Mouse (Mus musculus) cortical plate, adult 2 months (tissue): Measurements from ENCODE around the gene Rflna. TPM values are rescaled to one million over a fixed set of nuclear protein-coding genes. Genes with fewer than 3 reads are reported as not detected.

ENCODE experiments used
- H3K27ac ChIP-seq: fragments of 200-500 bp; 2 replicates; pipeline ENCODE4 v1.5.1; 2012; ENCODE audit warnings: low read length, control low read depth, inconsistent platforms; ENCODE audit not compliant: insufficient read depth
- H3K4me1 ChIP-seq: fragments of 200-500 bp; 2 replicates; pipeline ENCODE4 v1.6.1; 2011; ENCODE audit warnings: low read length; ENCODE audit not compliant: control insufficient read depth, insufficient read depth
- H3K4me3 ChIP-seq: fragments of 200-500 bp; 2 replicates; pipeline ENCODE4 v1.5.1; 2011; ENCODE audit warnings: mild to moderate bottlenecking, low read length, control low read depth; ENCODE audit not compliant: insufficient read depth
- CTCF ChIP-seq: fragments of 200-500 bp; IDR thresholded peaks from 2 replicates; pipeline ENCODE4 v1.5.1; 2011; ENCODE audit warnings: mild to moderate bottlenecking, control low read depth, low read length; ENCODE audit not compliant: insufficient read depth; ENCODE audit errors: extremely low read depth
- POLR2A ChIP-seq: fragments of 200-500 bp; IDR thresholded peaks from 2 replicates; pipeline ENCODE4 v1.6.1; 2011; ENCODE audit warnings: mild to moderate bottlenecking, low read length, control low read depth; ENCODE audit not compliant: insufficient read depth; ENCODE audit errors: extremely low read depth
- polyA plus RNA-seq: library from polyadenylated mRNA; depleted of rRNA; stranded (reverse); fragments of >200 nt; gene quantifications from 2 replicates; pipeline ENCODE4 v1.2.3, GENCODE M21; 2012; rRNA removed

Rflna gene
- polyA plus RNA-seq, 1 experiment: 0.71 TPM

DNA sequence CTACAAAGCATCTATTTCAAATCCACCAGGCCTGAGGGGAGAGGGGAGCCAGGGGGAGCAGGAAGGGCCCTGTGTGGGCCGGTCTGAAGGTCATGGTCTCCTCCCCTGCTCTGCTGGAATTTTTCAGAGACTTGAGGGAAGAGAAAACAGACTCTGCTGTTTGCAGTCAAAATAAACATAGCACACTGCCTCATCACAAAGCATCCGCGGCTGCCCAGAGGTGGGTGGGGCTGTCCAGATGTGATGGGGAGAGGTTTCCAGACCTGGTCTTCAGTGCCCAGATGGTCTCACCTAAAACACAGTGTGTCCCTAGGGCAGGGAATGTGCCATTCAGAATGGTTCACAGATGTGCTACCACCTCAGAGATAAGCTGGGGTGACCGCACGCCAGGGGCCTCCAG is 43.4 kb downstream of the Rflna start:
- no peaks in the 10 kb centered on the region for H3K4me1 ChIP-seq
- no peak for TF ChIP-seq POLR2A
- no peak overlapping the region for H3K27ac ChIP-seq
- no peak overlapping the region for H3K4me3 ChIP-seq

GRCm38 (mm10) chr5:125049481-125049880 is 46.5 kb downstream of the Rflna start:
- TF ChIP-seq POLR2A (no peak), CTCF (no peak)
- H3K4me1 ChIP-seq: peaks cover 10% of the 10 kb centered on the region

GRCm38 (mm10) chr5:125052237-125052602 is 49.2 kb downstream of the Rflna start:
- Histone ChIP-seq H3K4me1 (peaks cover 10% of the 10 kb centered on the region), H3K27ac (no peak overlapping the region), H3K4me3 (no peak overlapping the region)
- TF ChIP-seq CTCF: no peak
- no peak for TF ChIP-seq POLR2A

More at GRCm38 (mm10) chr5:125049481-125049880, 46.5 kb downstream of the Rflna start:
- Histone ChIP-seq H3K4me3 (no peak overlapping the region), H3K27ac (no peak overlapping the region)

DNA sequence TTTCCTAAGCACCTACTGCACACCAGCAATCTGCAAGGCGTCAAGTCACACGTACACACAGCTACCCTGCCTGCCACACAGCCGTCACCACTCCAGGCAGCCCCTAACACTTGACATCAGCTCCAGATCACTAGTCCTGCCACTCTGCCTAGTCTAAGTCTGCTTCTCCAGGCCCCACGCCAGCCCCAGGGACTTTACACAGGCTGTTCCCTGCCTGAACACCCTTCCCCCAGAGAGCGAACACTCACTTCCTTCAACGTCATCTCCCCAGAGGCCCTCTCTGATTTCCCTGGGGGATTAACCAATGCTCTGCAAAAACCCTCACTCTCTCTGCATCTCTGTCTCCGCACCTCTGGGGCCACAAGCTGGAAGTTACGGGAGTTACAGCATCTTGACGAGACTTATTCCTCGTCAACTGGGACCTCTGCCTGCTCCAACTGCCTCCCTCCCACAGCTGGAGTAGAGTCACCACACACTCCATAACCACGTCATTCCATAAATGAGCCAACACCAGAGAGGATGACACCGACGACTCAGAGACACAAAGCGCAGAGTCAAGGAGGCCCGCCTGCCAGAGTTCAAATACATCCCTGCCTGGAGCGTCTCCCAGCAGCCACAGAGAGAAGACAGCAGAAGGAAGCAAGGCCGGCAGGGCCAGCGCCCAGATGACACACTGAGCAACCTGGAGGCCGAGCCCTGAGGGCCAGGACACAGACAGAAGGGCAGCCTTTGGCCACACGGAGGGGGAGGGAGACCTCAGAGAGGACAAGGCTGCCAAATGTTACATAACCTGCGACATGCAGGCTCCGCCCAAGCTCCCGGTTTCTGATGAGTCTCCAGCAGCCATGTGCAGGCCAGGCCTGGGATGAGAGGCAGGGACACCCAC is 49.8 kb downstream of the Rflna start:
- Histone ChIP-seq H3K4me3 (no peak overlapping the region), H3K4me1 (peaks cover 10% of the 10 kb centered on the region), H3K27ac (peak overlapping the region; percentile 79)
- TF ChIP-seq CTCF: no peak
- TF ChIP-seq POLR2A: no peak

DNA sequence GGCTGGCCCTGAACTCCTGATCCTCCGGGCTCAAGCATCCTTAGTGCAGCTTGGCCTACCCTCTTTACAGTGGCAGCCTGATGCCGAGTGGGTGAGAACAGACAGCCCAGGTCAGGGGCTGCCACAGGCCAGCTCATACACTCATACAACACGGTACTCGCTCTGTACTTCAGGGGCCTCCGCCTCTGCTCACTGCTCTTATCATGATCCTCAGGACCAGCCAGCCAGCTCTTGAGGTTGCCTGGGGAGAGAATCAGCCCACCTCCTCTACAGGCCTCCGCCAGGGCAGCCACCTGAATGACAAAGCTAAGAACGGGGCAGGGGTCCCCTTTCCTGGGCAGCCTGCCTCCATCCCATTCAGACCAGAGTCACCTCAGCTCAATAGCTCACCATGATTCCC is 50.6 kb downstream of the Rflna start:
- Histone ChIP-seq H3K4me3 (no peak overlapping the region), H3K27ac (0 out of 2 replicates have a peak overlapping the region, but pooled peaks have one; percentile 35), H3K4me1 (peaks cover 10% of the 10 kb centered on the region)
- TF ChIP-seq POLR2A (no peak), CTCF (no peak)

- Histone ChIP-seq H3K27ac (no peak overlapping the region), H3K4me1 (peaks cover 20% of the 10 kb centered on the region), H3K4me3 (peak overlapping the region; percentile 48; the same call in 1 of the 2 replicates)
- no peak for TF ChIP-seq CTCF
Observed at GRCm38 (mm10) chr5:125055901-125056300, 52.9 kb downstream of the Rflna start.

- Histone ChIP-seq H3K4me3 (peak overlapping the region; percentile 48), H3K27ac (no peak overlapping the region), H3K4me1 (peaks cover 20% of the 10 kb centered on the region)
- TF ChIP-seq CTCF (no peak), POLR2A (no peak)
Observed at GRCm38 (mm10) chr5:125056331-125056695, 53.3 kb downstream of the Rflna start.

DNA sequence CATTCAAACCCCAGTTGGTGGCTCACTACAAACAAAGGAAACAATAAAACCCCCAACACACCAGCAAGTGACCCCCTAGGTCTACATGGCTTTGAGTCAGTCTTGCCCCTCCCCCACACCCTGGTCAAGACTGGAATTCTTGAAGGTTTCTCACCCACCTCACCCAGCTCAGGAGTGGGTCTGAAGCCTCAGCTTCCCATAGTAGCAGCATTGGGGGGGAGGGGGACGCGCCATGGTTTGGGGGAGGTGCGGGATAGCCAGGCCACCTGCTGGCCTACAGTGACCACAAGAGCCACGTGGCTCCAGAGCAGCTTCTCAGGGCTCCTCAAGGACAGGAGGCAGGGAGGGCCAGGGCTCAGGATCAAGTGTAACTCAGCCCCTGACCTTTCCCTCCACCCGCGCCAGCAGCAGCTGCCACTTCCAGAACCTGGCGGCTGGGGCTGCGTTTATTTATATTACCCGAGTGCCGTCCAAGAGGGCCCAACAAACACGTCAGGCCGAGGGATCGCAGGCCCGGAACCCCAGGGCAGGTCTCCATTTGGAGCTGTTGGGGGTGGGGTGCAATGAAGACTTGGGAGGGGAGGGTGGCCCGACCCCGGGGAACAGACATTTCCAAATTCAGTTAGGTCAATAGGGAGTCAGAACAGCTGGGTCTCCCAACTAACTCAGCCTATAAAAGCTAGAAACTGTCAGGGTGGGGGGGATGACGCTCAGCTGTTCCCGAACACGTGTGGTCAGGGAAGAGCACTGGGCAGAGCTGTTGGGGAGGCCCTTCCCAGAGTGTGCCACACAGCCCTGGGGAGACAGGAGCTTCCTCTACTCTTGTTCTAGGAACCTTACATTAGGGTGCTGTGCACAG is 53.9 kb downstream of the Rflna start:
- H3K4me1 ChIP-seq: peaks cover 19% of the 10 kb centered on the region

GRCm38 (mm10) chr5:125057555-125058266 is 54.7 kb downstream of the Rflna start:
- Histone ChIP-seq H3K4me1 (peaks cover 17% of the 10 kb centered on the region), H3K27ac (peak overlapping the region; percentile 65), H3K4me3 (peak overlapping the region; percentile 48)
- TF ChIP-seq POLR2A: no peak; the same call in 1 of the 2 replicates
- TF ChIP-seq CTCF: no peak

More for the DNA sequence above, 53.9 kb downstream of the Rflna start:
- Histone ChIP-seq H3K27ac (0 out of 2 replicates have a peak overlapping the region, but pooled peaks have one; percentile 18), H3K4me3 (peak overlapping the region; percentile 48)
- TF ChIP-seq POLR2A (no peak), CTCF (no peak)

DNA sequence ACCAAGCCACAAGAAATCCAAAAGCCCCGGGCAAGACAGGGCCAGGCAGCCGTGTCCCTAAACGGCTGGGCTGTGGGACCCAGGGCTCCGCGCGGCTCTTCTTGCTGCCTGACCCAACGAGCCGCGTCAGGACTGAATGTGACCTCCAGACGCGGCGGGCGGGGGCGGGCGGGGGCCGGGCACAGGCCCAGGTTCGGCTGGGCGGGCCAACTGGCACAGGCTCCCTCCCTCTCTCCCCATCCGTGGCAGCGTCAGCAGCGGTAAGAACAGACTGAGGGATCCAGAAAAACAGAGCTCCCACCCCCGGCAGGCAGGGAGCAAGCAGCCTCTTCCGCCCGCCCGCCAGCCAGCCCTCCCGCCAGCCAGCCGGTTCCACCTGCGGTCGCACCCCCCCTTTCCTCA is 55.2 kb downstream of the Rflna start:
- TF ChIP-seq POLR2A (no peak), CTCF (no peak)
- Histone ChIP-seq H3K4me3 (peak overlapping the region; percentile 48), H3K27ac (peak overlapping the region; percentile 65), H3K4me1 (peaks cover 11% of the 10 kb centered on the region)

Other genes starting within 250 kb of the Rflna start
- 88.0 and 98.3 TPM in 2 replicates for gene Ccdc92, start 140.8 kb upstream of the Rflna start, polyA plus RNA-seq
- gene Zfp664, start 140.5 kb upstream of the Rflna start, polyA plus RNA-seq: 63.2 and 64.1 TPM in 2 replicates
- 74.6 and 76.1 TPM in 2 replicates for gene Ncor2, start 176.0 kb downstream of the Rflna start, polyA plus RNA-seq